Mouse (Mus musculus) cerebellum, adult 18-20 months (tissue): ENCODE measurements at regions not wholly inside any gene's neighbourhood (a gene's known extent, or its start where the extent isn't known, plus 50 kb on each side); places are given as distances from the start of the nearest gene placed in this dataset.
A peak's percentile ranks its signal among the peaks of the same experiment; 100 is the strongest.

Experiments used
- DNase-seq, 2 experiments: peaks; one replicate each; pipeline ENCODE4 v3.0.0; 2021

GRCm38 (mm10) chrX:147616374-147616773 lies 62.5 kb upstream of the Lrch2 start:
- no peak for DNase-seq

- peak; percentile 38 to 58 for DNase-seq
These were observed 54.8 kb upstream of the Lrch2 start for GRCm38 (mm10) chrX:147608660-147609059.
